Mouse (Mus musculus) MEL (cell line): Measurements from ENCODE around the gene Dennd2c. TPM values are rescaled to one million over a fixed set of nuclear protein-coding genes. Genes with fewer than 3 reads are reported as not detected.

Experiments used
- DNase-seq: peaks from one replicate; pipeline ENCODE4 v3.0.0; 2011; ENCODE audit warnings: low read depth, low spot score
- H3K27ac ChIP-seq: 2 replicates; pipeline ENCODE4 v1.5.1; 2012; ENCODE audit warnings: low read depth, mild to moderate bottlenecking, control low read depth, low read length, moderate library complexity; ENCODE audit not compliant: control insufficient read depth
- H3K27me3 ChIP-seq, 2 experiments: fragments of 150-350 bp in 1 of 2; sonication (generic) in 1 of 2; 2 replicates each; pipeline ENCODE4 v1.6.1; 2012; ENCODE audit warnings: low read length in 2 of 2, mild to moderate bottlenecking in 2 of 2, improper control_type of control experiment in 1 of 2, moderate library complexity in 1 of 2; ENCODE audit not compliant: insufficient read depth in 2 of 2, control insufficient read depth in 1 of 2
- H3K36me3 ChIP-seq, 2 experiments: 2 replicates each; pipeline ENCODE4 v1.6.1; 2012 to 2014; ENCODE audit warnings: low read length in 2 of 2, improper control_type of control experiment in 1 of 2, inconsistent platforms in 1 of 2, mild to moderate bottlenecking in 1 of 2; ENCODE audit not compliant: insufficient read depth in 2 of 2, control insufficient read depth in 1 of 2
- H3K4me1 ChIP-seq, 2 experiments: fragments of 150-350 bp in 1 of 2; sonication (generic) in 1 of 2; 2 replicates each; pipeline ENCODE4 v1.6.1; 2012; ENCODE audit warnings: low read length in 2 of 2, improper control_type of control experiment in 1 of 2, mild to moderate bottlenecking in 1 of 2; ENCODE audit not compliant: insufficient read depth in 2 of 2, control insufficient read depth in 1 of 2
- H3K4me3 ChIP-seq, 2 experiments: fragments of 150-350 bp in 1 of 2; sonication (generic) in 1 of 2; 2 replicates each; pipeline ENCODE4 v1.5.1; 2012; ENCODE audit warnings: low read depth in 2 of 2, low read length in 2 of 2, mild to moderate bottlenecking in 2 of 2, moderate library complexity in 2 of 2, control low read depth in 1 of 2, improper control_type of control experiment in 1 of 2; ENCODE audit not compliant: control insufficient read depth in 1 of 2, insufficient read depth in 1 of 2
- H3K79me2 ChIP-seq: 2 replicates; pipeline ENCODE4 v1.6.1; 2012; ENCODE audit warnings: mild to moderate bottlenecking, low read length, moderate library complexity; ENCODE audit not compliant: control insufficient read depth, poor library complexity, insufficient read depth
- H3K9ac ChIP-seq: 2 replicates; pipeline ENCODE4 v1.6.1; 2012; ENCODE audit warnings: low read depth, mild to moderate bottlenecking, control low read depth, low read length, moderate library complexity; ENCODE audit not compliant: control insufficient read depth, poor library complexity, severe bottlenecking
- H3K9me3 ChIP-seq: fragments of 150-350 bp; sonication (generic); replicated peaks from 2 replicates; pipeline ENCODE4 v1.6.1; 2012; ENCODE audit warnings: mild to moderate bottlenecking, low read length, improper control_type of control experiment, moderate library complexity; ENCODE audit not compliant: insufficient read depth
- BHLHE40 ChIP-seq: IDR thresholded peaks from 2 replicates; pipeline ENCODE4 v1.6.1; 2012; ENCODE audit warnings: low read depth, mild to moderate bottlenecking, inconsistent platforms, low read length, improper control_type of control experiment, borderline replicate concordance
- CHD1 ChIP-seq: IDR thresholded peaks from 2 replicates; pipeline ENCODE4 v1.6.1; 2012; ENCODE audit warnings: low read depth, mild to moderate bottlenecking, inconsistent platforms, low read length, improper control_type of control experiment
- CHD2 ChIP-seq: IDR thresholded peaks from 2 replicates; pipeline ENCODE4 v1.6.1; 2011; ENCODE audit warnings: low read length, improper control_type of control experiment
- CTCF ChIP-seq, 3 experiments: IDR thresholded peaks in 2 of 3; conservative IDR thresholded peaks in 1 of 3; 2 replicates each; pipeline ENCODE4 v1.5.1; 2011 to 2012; ENCODE audit warnings: low read length in 3 of 3, low read depth in 2 of 3, mild to moderate bottlenecking in 2 of 3, improper control_type of control experiment in 1 of 3, inconsistent platforms in 1 of 3, mixed read lengths in 1 of 3, moderate library complexity in 1 of 3; ENCODE audit not compliant: control insufficient read depth in 1 of 3, insufficient read depth in 1 of 3, poor library complexity in 1 of 3, severe bottlenecking in 1 of 3
- EP300 ChIP-seq, 2 experiments: IDR thresholded peaks; 2 replicates each; pipeline ENCODE4 v1.6.1; 2011; ENCODE audit warnings: improper control_type of control experiment in 2 of 2, low read length in 2 of 2, low read depth in 1 of 2, mild to moderate bottlenecking in 1 of 2
- GABPA ChIP-seq: IDR thresholded peaks from 2 replicates; pipeline ENCODE4 v1.6.1; 2012; ENCODE audit warnings: low read depth, mild to moderate bottlenecking, inconsistent platforms, low read length, improper control_type of control experiment, moderate library complexity
- GATA1 ChIP-seq: IDR thresholded peaks from 2 replicates; pipeline ENCODE4 v1.6.1; 2011; ENCODE audit warnings: low read depth, low read length, improper control_type of control experiment
- KAT2A ChIP-seq: conservative IDR thresholded peaks from 2 replicates; pipeline ENCODE4 v1.6.1; 2012; ENCODE audit warnings: low read depth, low read length, improper control_type of control experiment, inconsistent platforms
- MEF2A ChIP-seq: IDR thresholded peaks from 2 replicates; pipeline ENCODE4 v1.6.1; 2014; ENCODE audit warnings: low read depth, mild to moderate bottlenecking, inconsistent platforms, low read length, improper control_type of control experiment; ENCODE audit not compliant: poor library complexity, insufficient replicate concordance, severe bottlenecking; ENCODE audit errors: extremely low read depth
- MYB ChIP-seq: IDR thresholded peaks from 2 replicates; pipeline ENCODE4 v1.6.1; 2011; ENCODE audit warnings: mild to moderate bottlenecking, low read depth, low read length, improper control_type of control experiment
- POLR2A ChIP-seq, 2 experiments: IDR thresholded peaks; 2 replicates each; pipeline ENCODE4 v1.6.1; 2011 to 2012; ENCODE audit warnings: low read length in 2 of 2, mild to moderate bottlenecking in 2 of 2, control low read depth in 1 of 2, improper control_type of control experiment in 1 of 2, low read depth in 1 of 2, moderate library complexity in 1 of 2; ENCODE audit not compliant: control insufficient read depth in 1 of 2, insufficient read depth in 1 of 2, poor library complexity in 1 of 2
- RAD21 ChIP-seq: IDR thresholded peaks from 2 replicates; pipeline ENCODE4 v1.6.1; 2011; ENCODE audit warnings: mild to moderate bottlenecking, low read depth, low read length, improper control_type of control experiment
- SIN3A ChIP-seq: IDR thresholded peaks from 2 replicates; pipeline ENCODE4 v1.6.1; 2012; ENCODE audit warnings: low read length, improper control_type of control experiment, inconsistent platforms
- SMC3 ChIP-seq: IDR thresholded peaks from 2 replicates; pipeline ENCODE4 v1.6.1; 2011; ENCODE audit warnings: low read depth, low read length, improper control_type of control experiment
- USF1 ChIP-seq: IDR thresholded peaks from 2 replicates; pipeline ENCODE4 v1.6.1; 2014; ENCODE audit warnings: low read depth, mild to moderate bottlenecking, inconsistent platforms, low read length, improper control_type of control experiment, moderate library complexity
- ZNF384 ChIP-seq: IDR thresholded peaks from 2 replicates; pipeline ENCODE4 v1.6.1; 2012; ENCODE audit warnings: low read depth, mild to moderate bottlenecking, inconsistent platforms, low read length, improper control_type of control experiment
- polyA plus RNA-seq, 2 experiments: library from polyadenylated mRNA; stranded (reverse) in 1 of 2; unstranded in 1 of 2; fragments of >175 nt in 1 of 2; fragments of >200 nt in 1 of 2; gene quantifications; 2 replicates each; pipeline versions ENCODE4 v1.2.1 to v1.2.4; 2012; ENCODE audit warnings: low replicate concordance in 2 of 2, low read depth in 1 of 2; ENCODE audit not compliant: insufficient read length in 2 of 2, insufficient read depth in 1 of 2, missing spikeins in 1 of 2
- total RNA-seq: library from RNA; depleted of rRNA; stranded (reverse); fragments of 300-350 nt; gene quantifications from 2 replicates; pipeline ENCODE4 v1.2.3, GENCODE M21; 2012

Gene Dennd2c
- total and polyA plus RNA-seq, 3 experiments: 5.0 to 8.0 TPM; not detected in 1

DNA sequence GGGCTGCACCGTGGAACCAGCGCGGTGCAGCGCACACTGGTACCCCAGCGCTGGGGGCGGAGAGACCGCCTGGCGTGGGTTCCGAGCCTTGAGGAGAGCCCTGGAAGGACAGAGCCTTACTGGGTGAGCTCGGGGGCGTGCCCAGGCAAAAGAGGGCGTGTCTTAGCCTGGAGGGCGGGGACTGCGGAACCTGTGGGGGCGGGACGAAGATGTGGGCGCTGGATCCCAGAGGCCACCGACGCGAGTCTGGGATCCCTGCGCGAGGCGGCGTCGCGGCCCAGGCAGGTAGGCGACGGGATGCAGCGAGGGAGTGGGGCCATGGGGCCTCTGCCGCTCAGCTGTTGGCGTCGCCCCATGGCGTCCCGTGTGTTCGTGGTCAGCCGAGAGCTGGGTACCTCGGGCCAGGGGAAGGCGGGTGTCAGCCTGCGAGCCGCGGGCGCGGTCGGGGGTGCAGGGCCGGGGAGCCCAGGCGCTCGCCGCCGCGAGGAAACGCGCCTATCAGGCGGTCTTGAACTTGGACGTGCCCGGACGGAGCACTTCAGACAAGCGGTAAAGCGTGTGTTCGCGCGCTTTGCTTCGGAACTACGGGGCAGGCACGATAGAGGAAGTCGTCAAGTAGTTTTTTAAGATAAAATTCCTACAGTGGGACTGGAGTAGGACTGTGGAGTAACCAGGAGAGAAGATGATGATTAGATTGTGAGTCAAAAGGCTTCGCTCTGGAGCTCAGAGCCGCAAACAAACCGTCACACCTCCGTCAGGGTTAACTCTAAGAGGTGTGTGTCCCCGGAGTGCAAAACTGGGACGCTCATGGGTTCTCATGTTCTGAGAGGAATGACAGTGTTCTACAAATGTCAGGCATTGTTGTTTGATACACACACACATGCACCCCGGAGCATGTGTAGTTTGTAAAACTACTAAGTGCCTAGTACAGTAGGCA, at the start of gene Dennd2c (continued):
- no peak for TF ChIP-seq GABPA
- no peak for TF ChIP-seq CHD2
- TF ChIP-seq SIN3A: peak; percentile 49
- TF ChIP-seq SMC3: no peak
- no peak for TF ChIP-seq MYB
- TF ChIP-seq GATA1: peak; percentile 48; the same call in 1 of the 2 replicates

DNA sequence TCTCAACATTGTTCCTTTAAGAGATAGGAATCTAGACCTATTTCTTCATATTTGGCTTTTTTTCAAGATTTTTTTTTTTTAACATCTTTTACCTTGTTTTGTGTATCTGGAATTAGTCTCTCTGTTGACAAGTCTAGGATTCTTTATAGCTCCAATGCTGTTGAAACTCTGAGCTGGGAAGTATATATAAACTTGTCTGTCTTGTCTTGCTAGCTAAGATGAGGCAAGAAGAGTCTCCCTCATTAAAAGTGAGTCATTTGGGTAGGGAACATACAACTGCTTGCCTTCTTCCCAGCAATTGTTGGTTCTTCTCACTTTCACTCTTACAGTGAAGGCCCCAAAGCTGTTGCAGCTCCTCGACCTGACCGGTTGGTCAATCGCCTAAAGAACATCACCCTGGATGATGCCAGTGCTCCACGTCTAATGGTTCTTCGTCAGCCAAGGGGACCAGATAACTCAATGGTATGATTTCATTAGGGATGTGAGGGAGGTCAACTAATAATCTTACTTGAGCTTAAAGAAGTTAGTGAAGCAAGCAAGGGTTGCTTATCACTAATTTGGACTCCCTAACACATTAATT, 46.3 kb upstream of the Dennd2c start:
- Histone ChIP-seq H3K9ac (no peak overlapping the region), H3K4me1 (peaks cover 3 to 4% of the 10 kb centered on the region in 2 experiments; a peak in 2 of 4 replicates), H3K9me3 (no peaks in the 10 kb centered on the region), H3K27ac (no peak overlapping the region), H3K27me3 (no peaks in the 10 kb centered on the region), H3K4me3 (no peak overlapping the region), H3K79me2 (peaks cover 12% of the 10 kb centered on the region), H3K36me3 (peaks cover 11 to 44% of the 10 kb centered on the region in 2 experiments)
- no peak for DNase-seq
- TF ChIP-seq KAT2A (no peak), CTCF (IDR thresholded peaks at IDR 0.05 in 2 of 3, conservative IDR thresholded peaks at IDR 0.05 in 1 of 3; ENCODE audit: control insufficient read depth in 1 of 3, insufficient read depth in 1 of 3, low read depth in 2 of 3, low read length in 3 of 3, poor library complexity in 1 of 3, severe bottlenecking in 1 of 3) (no peak), BHLHE40 (no peak), USF1 (no peak), POLR2A (IDR thresholded peaks at IDR 0.05; ENCODE audit: control insufficient read depth in 1 of 2, insufficient read depth in 1 of 2, low read depth in 1 of 2, low read length in 2 of 2, poor library complexity in 1 of 2) (no peak), MEF2A (no peak), CHD1 (no peak), EP300 (IDR thresholded peaks at IDR 0.05; ENCODE audit: low read depth in 1 of 2, low read length in 2 of 2) (no peak)

DNA sequence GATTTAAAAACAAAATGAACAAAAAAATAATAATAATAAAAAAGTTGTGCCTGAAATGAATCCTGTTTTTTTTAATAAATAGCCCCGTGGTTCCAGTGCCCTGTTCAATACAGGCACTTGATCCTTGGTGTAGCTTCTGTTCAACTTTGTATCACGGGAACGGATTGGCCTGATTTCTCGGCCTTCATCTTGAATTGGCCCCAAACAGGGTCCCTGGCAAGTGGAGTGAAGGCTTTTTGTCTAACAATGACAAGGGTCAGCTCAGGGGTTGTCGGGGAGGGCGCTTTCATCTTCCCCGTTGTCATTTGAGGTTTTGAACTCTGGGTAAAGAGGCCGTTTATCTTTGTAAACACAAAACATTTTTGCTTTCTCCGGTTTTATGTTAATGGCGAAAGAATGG, 44.7 kb upstream of the Dennd2c start:
- Histone ChIP-seq H3K9ac (peak overlapping the region; percentile 44), H3K4me1 (peaks cover 3 to 4% of the 10 kb centered on the region in 2 experiments; a peak in 2 of 4 replicates), H3K27ac (peak overlapping the region; percentile 8), H3K79me2 (peaks cover 12% of the 10 kb centered on the region), H3K9me3 (no peaks in the 10 kb centered on the region), H3K36me3 (peaks cover 11 to 37% of the 10 kb centered on the region in 2 experiments), H3K27me3 (no peaks in the 10 kb centered on the region), H3K4me3 (peak overlapping the region; percentile 73 to 98)
- DNase-seq: no peak
- TF ChIP-seq MYB (no peak), SIN3A (no peak), ZNF384 (no peak), RAD21 (no peak)
